Mouse (Mus musculus) heart, adult 2 months (tissue): ENCODE results near the gene Zmym3. TPM values are rescaled to one million over a fixed set of nuclear protein-coding genes. Genes with fewer than 3 reads are reported as not detected.

ENCODE experiments used
- DNase-seq, 2 experiments: peaks; one replicate each; pipeline ENCODE4 v3.0.0; 2021
- H3K27ac ChIP-seq: fragments of 200-600 bp; 2 replicates; pipeline ENCODE4 v1.8.1; 2022
- H3K27me3 ChIP-seq: fragments of 200-500 bp; 2 replicates; pipeline ENCODE4 v1.6.1; 2012; ENCODE audit warnings: mild to moderate bottlenecking, low read length, inconsistent platforms, mixed read lengths; ENCODE audit not compliant: control insufficient read depth, insufficient read depth
- H3K36me3 ChIP-seq: fragments of 200-500 bp; 2 replicates; pipeline ENCODE4 v1.6.1; 2012; ENCODE audit warnings: low read length, inconsistent platforms; ENCODE audit not compliant: control insufficient read depth, insufficient read depth
- H3K4me1 ChIP-seq: fragments of 200-500 bp; 2 replicates; pipeline ENCODE4 v1.6.1; 2011; ENCODE audit warnings: low read length; ENCODE audit not compliant: control insufficient read depth, insufficient read depth
- H3K4me3 ChIP-seq: fragments of 200-600 bp; 2 replicates; pipeline ENCODE4 v1.8.1; 2022
- H3K79me2 ChIP-seq: fragments of 200-500 bp; replicated peaks from 2 replicates; pipeline ENCODE4 v1.6.1; 2012; ENCODE audit warnings: mild to moderate bottlenecking, inconsistent platforms, low read length, moderate library complexity, mixed read lengths; ENCODE audit not compliant: control insufficient read depth, insufficient read depth
- H3K9ac ChIP-seq: fragments of 200-500 bp; 2 replicates; pipeline ENCODE4 v1.6.1; 2012; ENCODE audit warnings: low read depth, mild to moderate bottlenecking, control low read depth, inconsistent platforms, low read length, mixed read lengths
- CTCF ChIP-seq: fragments of 200-600 bp; IDR thresholded peaks from 2 replicates; pipeline ENCODE4 v1.8.1; 2022; ENCODE audit warnings: antibody characterized with exemption, mild to moderate bottlenecking, moderate library complexity
- EP300 ChIP-seq: fragments of 200-500 bp; IDR thresholded peaks from 2 replicates; pipeline ENCODE4 v1.6.1; 2011; ENCODE audit warnings: low read depth, low read length, control low read depth; ENCODE audit not compliant: insufficient read depth
- POLR2A ChIP-seq: fragments of 200-500 bp; IDR thresholded peaks from 2 replicates; pipeline ENCODE4 v1.6.1; 2011; ENCODE audit warnings: mild to moderate bottlenecking, low read depth, low read length, control low read depth; ENCODE audit not compliant: insufficient read depth
- WGBS: fragments of 180-500 bp; shearing (Covaris S2); methylation state at CpG from one replicate; pipeline ENCODE4 v1.1.7; 2018; 5-methylcytosine and 5-hydroxymethylcytosine counted together
- intact Hi-C: fragments of 180-260 bp; cut with DNase I; formaldehyde crosslinking; loops from one replicate; pipeline ENCODE4 v1.15.1; 2025
- polyA plus RNA-seq: library from polyadenylated mRNA; depleted of rRNA; stranded (reverse); fragments of >200 nt; gene quantifications from 2 replicates; pipeline ENCODE4 v1.2.3, GENCODE M21; 2012
- total RNA-seq, 2 experiments: library from RNA; stranded (reverse); gene quantifications; 2 replicates each; pipeline ENCODE4 v1.2.3; 2021

Zmym3 gene
- total and polyA plus RNA-seq, 3 experiments = 13.3 to 18.7 (median 15.9) TPM

DNA sequence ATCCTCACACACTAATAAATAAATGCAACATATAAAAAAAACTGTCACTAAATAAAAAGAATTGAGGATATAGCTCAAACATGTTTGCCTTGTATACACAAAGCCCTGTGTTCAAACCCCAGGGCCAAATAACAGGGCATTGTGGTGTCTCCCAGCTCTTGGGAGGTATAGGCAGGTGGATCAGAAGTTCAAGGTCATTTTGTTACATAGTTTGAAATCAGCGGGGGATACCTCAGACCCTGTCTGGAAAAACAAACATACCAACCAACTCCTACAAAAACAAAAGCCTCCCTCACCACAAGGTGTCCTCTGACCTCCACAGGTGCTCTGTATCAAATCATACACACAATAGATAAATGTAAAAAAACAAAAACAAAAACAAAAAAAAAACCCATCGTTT, 26.3 kb downstream of the Zmym3 start:
- no peaks in the 10 kb centered on the region for H3K36me3 ChIP-seq
- intact Hi-C loops = no loop called here
- H3K9ac ChIP-seq = no peak overlapping the region
- H3K4me1 ChIP-seq = no peaks in the 10 kb centered on the region
- no peak overlapping the region for H3K27ac ChIP-seq
- DNase-seq = no peak
- no peak overlapping the region for H3K4me3 ChIP-seq
- H3K27me3 ChIP-seq = no peaks in the 10 kb centered on the region
- WGBS = 44% methylated on average over 2 of the region's 2 CpGs
- no peaks in the 10 kb centered on the region for H3K79me2 ChIP-seq
- TF ChIP-seq EP300 (no peak), CTCF (no peak), POLR2A (no peak)

DNA sequence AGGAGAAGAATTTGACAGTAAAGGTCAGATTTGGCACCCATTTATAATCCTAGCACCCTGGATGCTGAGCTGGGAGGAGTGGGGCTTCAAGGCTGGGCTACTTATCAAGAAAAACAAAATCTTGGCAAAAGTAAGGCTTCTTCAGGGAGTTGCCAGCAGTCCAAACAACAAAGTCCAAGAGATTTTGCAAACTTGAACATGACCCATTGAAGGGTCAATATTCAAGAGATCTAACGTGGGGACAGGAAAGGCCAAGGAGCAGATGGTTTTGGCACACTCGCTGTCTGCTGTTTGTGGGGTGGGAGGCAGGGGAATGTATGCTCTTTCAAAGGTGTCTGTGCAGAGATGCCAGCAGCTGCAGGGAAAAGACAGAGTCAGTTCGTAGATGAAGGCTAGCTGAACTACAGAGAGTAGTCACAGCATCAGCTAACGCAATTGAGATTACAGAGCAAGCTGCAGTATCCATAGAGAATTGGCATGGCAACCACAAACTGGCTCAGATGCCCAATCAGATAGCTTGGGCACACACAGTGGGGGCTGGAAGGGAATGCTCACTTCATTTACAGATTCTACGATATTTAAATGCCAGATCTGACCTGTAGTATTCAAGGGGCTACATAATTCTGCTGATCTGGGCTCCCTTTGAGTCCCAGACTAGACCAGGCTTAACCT, 31.6 kb downstream of the Zmym3 start:
- 70% methylated on average over 5 of the region's 5 CpGs for WGBS
- Histone ChIP-seq H3K9ac (no peak overlapping the region), H3K36me3 (no peaks in the 10 kb centered on the region), H3K4me3 (no peak overlapping the region), H3K27me3 (peaks cover 4% of the 10 kb centered on the region; the same call in 1 of the 2 replicates), H3K4me1 (no peaks in the 10 kb centered on the region), H3K79me2 (no peaks in the 10 kb centered on the region), H3K27ac (no peak overlapping the region)
- intact Hi-C loops = no loop called here
- TF ChIP-seq EP300 (no peak), POLR2A (no peak), CTCF (no peak)
- DNase-seq = no peak

DNA sequence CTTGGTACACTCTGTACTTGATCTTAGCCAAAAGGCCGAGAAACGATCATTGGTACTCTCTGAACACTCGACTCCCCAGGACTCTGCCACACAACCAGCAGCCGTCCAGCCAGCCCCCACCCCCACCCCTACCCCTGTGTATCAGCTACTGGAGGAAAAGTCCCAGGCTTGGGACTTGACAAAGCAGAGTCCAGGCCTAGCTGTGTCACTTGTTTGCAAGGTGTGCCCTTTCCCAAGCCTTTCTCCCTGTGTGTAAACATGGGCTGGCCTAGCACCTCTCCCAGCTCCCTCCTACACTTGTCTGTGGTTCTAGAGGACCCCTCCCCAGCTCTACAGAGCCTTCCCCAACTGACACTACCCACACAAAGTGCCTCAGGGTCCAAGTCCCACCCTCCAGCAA, 34.4 kb downstream of the Zmym3 start:
- no peak overlapping the region for H3K27ac ChIP-seq
- intact Hi-C loops = no loop called here
- H3K9ac ChIP-seq = no peak overlapping the region
- H3K4me3 ChIP-seq = no peak overlapping the region
- no peaks in the 10 kb centered on the region for H3K79me2 ChIP-seq
- H3K27me3 ChIP-seq = peaks cover 4% of the 10 kb centered on the region; the same call in 1 of the 2 replicates
- H3K4me1 ChIP-seq = no peaks in the 10 kb centered on the region
- 42% methylated on average over 4 of the region's 4 CpGs for WGBS
- no peak for TF ChIP-seq CTCF
- no peak for TF ChIP-seq EP300
- TF ChIP-seq POLR2A = no peak
- no peaks in the 10 kb centered on the region for H3K36me3 ChIP-seq
- no peak for DNase-seq

DNA sequence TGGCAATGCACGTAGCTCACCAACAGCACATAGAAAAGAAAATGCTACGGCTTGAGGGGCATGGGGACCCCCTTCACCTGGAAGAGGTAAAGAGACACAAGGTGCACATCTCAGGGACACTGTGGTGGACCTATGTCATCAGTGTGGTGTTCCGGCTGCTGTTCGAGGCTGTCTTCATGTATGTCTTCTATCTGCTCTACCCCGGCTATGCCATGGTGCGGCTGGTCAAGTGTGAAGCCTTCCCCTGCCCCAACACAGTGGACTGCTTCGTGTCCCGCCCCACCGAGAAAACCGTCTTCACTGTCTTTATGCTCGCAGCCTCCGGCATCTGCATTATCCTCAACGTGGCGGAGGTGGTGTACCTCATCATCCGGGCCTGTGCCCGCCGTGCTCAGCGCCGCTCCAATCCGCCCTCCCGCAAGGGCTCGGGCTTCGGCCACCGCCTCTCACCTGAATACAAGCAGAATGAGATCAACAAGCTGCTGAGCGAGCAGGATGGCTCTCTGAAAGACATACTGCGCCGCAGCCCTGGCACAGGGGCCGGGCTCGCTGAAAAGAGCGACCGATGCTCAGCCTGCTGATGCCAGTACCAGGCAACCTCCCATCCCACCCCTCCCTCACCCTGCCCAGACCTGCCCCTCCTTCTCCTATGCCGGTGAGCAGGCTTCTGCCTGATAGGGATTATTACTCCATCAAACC, 36.1 kb downstream of the Zmym3 start:
- no peak overlapping the region for H3K9ac ChIP-seq
- H3K79me2 ChIP-seq = no peaks in the 10 kb centered on the region
- peaks cover 4% of the 10 kb centered on the region; the same call in 1 of the 2 replicates for H3K27me3 ChIP-seq
- no peak overlapping the region for H3K27ac ChIP-seq
- WGBS = 24% methylated on average over 32 of the region's 32 CpGs
- DNase-seq = no peak
- intact Hi-C loops = no loop called here
- H3K4me1 ChIP-seq = no peaks in the 10 kb centered on the region
- no peaks in the 10 kb centered on the region for H3K36me3 ChIP-seq
- no peak overlapping the region for H3K4me3 ChIP-seq
- TF ChIP-seq POLR2A = no peak
- TF ChIP-seq CTCF = no peak
- TF ChIP-seq EP300 = no peak

DNA sequence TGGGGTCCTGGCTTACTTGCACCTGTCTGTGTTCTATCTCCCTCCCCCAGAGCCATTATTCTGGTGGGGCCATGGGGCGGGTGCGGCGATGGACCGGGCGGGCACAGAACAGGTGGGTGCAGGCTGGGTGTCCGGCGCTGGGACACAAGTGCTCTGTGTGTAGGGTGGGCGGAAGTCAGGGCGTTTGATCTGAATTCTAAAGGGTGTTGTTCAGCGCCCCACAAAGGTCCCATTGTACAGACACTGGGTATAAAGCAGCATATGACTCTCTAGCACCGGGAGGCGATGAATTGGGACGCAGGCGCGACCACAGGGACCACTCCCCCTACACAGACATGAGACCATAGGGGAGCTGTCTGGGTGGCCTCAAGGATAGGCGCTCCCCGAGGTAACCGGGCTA, 37.2 kb downstream of the Zmym3 start:
- Histone ChIP-seq H3K27ac (no peak overlapping the region), H3K4me3 (no peak overlapping the region), H3K4me1 (no peaks in the 10 kb centered on the region), H3K36me3 (no peaks in the 10 kb centered on the region), H3K79me2 (no peaks in the 10 kb centered on the region), H3K9ac (no peak overlapping the region), H3K27me3 (peaks cover 4% of the 10 kb centered on the region; the same call in 1 of the 2 replicates)
- intact Hi-C loops = no loop called here
- TF ChIP-seq EP300 (no peak), POLR2A (no peak), CTCF (no peak)
- 42% methylated on average over 18 of the region's 18 CpGs for WGBS
- no peak for DNase-seq

DNA sequence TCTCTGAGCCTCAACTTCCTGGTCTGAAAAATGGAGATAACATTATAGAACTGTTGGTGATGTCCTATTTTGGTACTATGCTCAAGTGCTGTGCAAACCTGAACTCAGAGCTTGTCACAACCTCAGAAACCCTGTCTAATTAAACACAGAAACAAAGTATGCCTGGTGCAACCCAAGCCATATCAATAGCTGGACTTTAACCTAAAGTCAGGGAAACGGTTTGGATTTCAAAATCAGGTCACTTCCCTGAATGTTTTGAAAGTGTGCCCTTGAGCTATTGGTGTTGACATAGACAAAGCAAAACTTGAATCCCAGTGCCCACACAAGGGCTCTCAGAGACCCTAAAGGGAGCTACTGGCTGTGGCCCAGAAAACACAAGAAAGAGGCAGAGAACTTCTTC, 40.9 kb downstream of the Zmym3 start:
- TF ChIP-seq EP300 = no peak
- no peak for TF ChIP-seq CTCF
- no peak for TF ChIP-seq POLR2A
- Histone ChIP-seq H3K4me3 (no peak overlapping the region), H3K36me3 (no peaks in the 10 kb centered on the region), H3K79me2 (no peaks in the 10 kb centered on the region), H3K4me1 (no peaks in the 10 kb centered on the region), H3K27me3 (peaks cover 3% of the 10 kb centered on the region; the same call in 1 of the 2 replicates), H3K27ac (no peak overlapping the region), H3K9ac (no peak overlapping the region)
- intact Hi-C loops = no loop called here
- DNase-seq = no peak
- WGBS = 55% methylated on average over 1 of the region's 1 CpGs
